Mouse (Mus musculus): ENCODE results near the gene Mllt10.
"Not testable (repeated sequence)": the region's sequence is repeated elsewhere in the genome, so short reads cannot be mapped to it uniquely, and the experiment has no call there.

Gene Mllt10

GRCm38 (mm10) chr2:18080182-18080860 is 25.3 kb downstream of the Mllt10 start:
- DNase-seq (ENCODE audit: low spot score in 2 of 2) = no peak

DNA sequence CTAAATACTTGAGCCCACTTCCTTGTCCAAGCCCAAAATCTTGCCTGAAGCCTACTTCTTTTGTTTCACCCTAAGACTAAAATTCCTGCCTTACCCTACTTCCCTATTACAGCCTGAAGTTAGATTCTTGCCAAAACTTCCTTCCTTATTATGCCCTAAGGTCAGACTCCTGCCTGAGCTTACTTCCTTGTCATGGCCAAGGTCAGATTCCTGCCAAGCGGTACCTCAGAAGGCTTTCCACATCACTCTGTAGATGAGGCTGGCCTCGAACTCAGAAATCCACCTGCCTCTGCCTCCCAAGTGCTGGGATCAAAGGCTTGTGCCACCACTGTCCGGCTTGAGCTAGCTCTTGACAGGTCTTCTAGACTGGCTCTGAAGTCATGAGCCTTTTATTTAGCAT is 32.7 kb downstream of the Mllt10 start:
- not testable (repeated sequence) for DNase-seq (ENCODE audit: low spot score in 2 of 2)

- no peak for DNase-seq (ENCODE audit: low spot score in 2 of 2)
These were observed 38.8 kb downstream of the Mllt10 start for GRCm38 (mm10) chr2:18093858-18094257.

DNA sequence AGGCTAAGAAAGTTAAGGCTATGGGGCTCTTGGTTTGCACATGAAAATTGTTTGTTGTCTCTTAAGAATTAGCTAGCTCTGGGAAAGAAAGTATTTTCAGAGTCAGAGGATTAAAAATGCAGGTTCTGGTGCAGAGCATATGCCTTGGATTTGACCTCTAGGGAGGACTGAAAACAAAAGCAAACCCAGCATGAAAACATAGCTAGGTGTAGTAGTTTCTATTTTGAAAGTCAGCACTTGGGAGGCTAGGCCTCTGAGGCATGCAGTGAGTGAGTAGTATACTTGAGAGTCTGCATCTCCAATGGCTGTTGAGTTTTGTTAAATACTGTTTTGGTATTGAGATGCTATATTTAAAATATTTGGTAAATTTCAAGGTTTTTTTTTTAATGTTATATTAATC is 39.3 kb downstream of the Mllt10 start:
- DNase-seq (ENCODE audit: low spot score in 2 of 2) = no peak

- no peak for DNase-seq (ENCODE audit: low spot score in 2 of 2)
These were observed 40.8 kb downstream of the Mllt10 start for GRCm38 (mm10) chr2:18095804-18096203.

GRCm38 (mm10) chr2:18100914-18101313 is 45.9 kb downstream of the Mllt10 start:
- DNase-seq (ENCODE audit: low spot score in 2 of 2) = no peak

- no peak for DNase-seq (ENCODE audit: low spot score in 2 of 2)
These were observed 52.5 kb downstream of the Mllt10 start for GRCm38 (mm10) chr2:18107561-18107960.

DNA sequence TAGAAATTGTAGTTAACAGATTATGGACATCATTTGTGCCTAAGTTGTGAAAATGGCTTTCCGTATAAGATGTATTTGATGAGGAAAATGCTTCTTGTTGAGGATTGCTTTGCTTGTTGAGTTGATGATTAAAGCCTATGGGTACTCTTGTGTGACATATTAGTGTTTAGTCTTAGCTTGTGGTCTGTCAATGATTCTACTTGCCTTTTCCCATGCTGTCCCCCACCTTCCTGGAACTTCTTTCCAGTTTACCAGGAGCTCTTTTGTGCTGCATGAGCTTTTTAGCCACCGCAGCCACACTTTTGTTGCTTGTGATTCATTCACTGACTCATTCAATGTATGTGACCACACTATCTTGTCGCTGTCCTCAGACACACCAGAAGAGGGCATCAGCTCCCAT is 53.2 kb downstream of the Mllt10 start:
- no peak for DNase-seq (ENCODE audit: low spot score in 2 of 2)

DNA sequence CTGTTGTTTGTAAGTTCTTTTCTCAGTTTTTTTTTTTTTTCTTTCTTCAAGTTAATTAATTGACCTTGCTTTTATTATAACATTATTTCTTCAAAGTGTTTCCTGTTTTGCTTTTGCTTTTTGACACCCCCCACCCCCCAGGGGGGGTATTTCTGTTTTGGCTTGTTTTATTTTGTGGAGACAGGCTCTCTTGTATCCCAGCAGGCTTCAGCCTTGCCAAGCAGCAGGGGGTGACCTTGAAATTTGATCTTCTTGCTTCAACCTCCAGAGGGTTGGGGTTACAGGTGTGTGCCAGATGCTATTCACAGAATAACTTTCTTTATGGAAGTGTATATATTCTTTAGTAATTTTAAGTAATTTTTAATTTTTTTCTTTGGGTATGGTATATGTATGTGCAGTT is 56.4 kb downstream of the Mllt10 start:
- no peak for DNase-seq (ENCODE audit: low spot score in 2 of 2)

GRCm38 (mm10) chr2:18116432-18116831 is 61.4 kb downstream of the Mllt10 start:
- DNase-seq (ENCODE audit: low spot score in 2 of 2) = no peak

GRCm38 (mm10) chr2:18138131-18138530 is 83.1 kb downstream of the Mllt10 start:
- DNase-seq (ENCODE audit: low spot score in 2 of 2) = no peak

DNA sequence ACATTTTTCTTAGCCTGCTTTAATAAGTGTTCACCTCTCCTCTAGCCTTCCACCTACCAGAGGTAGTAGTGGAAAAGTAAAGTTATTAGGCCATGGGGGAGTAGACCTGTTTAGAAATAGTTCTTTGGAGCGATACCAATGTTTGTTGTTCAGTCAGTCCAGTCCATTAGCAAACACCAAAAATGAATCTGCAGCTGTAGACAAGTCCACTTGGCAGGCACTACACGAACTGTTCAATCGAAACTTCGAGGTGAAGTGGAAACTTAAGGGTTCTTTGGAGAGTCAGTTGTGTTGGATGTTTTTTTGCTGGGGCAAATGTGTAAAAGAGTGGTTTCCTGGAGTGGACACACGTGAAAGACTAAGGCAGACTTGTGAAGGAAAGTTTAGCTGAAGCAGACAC is 84.6 kb downstream of the Mllt10 start:
- DNase-seq (ENCODE audit: low spot score in 2 of 2) = no peak

GRCm38 (mm10) chr2:18156131-18156530 is 101.1 kb downstream of the Mllt10 start:
- no peak for DNase-seq (ENCODE audit: low spot score in 2 of 2)

DNA sequence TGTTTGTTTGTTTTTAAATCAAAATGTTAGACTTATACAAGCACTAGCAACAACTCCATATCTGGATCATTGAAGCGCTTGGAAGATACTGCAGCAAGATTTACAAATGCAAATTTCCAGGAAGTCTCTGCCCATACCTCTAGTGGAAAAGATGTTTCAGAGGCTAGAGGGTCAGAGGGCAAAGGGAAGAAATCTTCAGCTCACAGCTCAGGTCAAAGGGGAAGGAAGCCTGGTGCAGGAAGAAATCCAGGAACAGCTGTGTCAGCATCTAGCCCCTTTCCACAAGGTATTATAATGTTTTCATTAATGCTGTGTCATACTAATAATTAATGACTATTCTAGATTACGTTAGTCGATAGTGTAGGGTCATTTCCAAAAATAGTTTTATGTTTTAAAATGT is 104.4 kb downstream of the Mllt10 start:
- DNase-seq (ENCODE audit: low spot score in 2 of 2) = no peak

DNA sequence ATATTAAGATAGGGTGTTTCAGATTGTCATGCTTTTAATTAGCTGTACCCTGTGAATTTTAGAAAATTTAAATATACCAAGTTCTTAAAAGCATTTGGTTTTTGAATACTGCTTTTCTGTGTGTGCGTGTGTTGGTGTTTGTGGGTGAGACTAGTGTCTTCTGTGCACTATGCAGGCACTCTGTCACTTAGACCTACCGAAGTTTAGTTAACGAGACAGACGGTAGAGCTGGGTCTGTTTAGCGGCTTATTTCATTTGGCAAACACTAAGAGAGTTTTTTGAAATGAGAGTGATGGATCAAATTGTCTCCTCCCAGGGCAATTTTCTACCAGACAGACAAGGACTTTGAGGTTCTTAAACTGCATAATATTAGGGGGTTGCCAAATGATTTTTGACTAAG is 106.0 kb downstream of the Mllt10 start:
- no peak for DNase-seq (ENCODE audit: low spot score in 2 of 2)

- DNase-seq (ENCODE audit: low spot score in 2 of 2) = no peak
These were observed 110.5 kb downstream of the Mllt10 start for GRCm38 (mm10) chr2:18165511-18165910.

DNA sequence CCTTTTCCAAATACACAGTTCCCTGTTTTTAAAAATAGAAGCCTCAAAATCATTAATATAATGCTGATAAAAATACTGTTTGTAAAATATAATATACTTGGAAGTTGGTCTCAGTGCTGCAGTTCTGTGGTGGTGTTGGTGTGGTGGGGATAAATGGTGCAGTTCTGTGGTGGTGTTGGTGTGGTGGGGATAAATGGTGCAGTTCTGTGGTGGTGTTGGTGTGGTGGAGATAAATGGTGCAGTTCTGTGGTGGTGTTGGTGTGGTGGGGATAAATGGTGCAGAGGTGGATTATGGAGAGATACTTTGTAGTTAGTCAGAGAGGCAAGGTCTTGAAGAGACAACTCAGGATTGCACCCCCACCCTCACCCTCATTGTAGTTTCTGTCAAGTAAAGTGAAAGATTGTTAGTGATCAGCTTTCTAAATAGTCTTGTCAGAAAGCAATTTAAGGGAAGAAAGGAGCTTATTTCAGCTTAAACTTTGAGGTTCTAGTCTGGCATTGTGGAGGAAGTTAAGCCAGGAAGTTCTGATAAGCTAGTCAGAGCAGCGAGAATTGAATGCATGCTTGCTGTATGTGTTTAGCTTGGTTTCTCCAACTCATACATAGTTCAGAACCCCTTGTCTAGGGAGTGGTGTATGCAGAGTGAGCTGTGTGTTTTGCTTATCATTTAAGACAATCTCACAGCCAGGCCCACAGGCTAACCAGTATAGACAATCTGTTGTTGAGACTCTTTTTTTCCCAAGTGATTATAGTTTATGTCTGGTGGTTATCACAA is 114.3 kb downstream of the Mllt10 start:
- no peak for DNase-seq (ENCODE audit: low spot score in 2 of 2)

DNA sequence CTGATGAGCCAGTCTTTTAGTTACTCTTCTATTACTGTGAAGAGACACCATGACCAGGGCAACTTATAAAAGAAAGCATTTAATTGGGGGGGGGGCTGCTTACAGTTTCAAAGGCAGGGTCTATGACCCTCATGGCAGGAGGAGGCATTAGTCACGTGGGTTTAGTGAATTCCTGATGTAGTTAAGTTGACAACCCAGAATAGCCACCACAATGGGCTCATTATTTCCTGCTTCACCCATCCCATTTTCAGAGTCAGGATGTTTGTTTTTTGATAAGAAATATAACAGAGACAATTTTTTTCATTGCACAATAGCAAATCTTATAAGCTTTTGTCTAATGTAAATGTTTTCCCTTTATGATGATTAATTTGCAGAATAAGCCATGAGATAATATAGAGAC is 120.2 kb downstream of the Mllt10 start:
- no peak for DNase-seq (ENCODE audit: low spot score in 2 of 2)

DNA sequence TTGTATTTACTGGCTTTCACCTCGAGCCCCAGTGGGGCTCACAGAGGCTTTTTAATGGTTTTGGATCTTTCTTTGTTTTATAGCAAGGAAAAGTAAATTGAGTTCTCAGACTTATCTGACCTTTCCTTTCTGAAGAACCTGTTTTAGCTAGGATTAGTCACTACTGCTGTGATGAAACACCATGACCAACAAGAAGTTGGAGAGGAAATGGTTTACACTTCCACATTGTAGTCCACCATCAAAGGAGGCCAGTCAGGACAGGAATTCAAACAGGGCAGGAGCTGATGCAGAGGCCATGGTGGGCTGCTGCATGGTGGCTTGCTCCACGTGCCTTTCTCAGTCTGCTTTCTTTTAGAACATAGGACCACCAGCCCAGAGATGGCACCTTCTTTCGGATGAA is 121.2 kb downstream of the Mllt10 start:
- DNase-seq (ENCODE audit: low spot score in 2 of 2) = no peak

- DNase-seq (ENCODE audit: low spot score in 2 of 2) = no peak
These were observed 125.3 kb downstream of the Mllt10 start for GRCm38 (mm10) chr2:18180323-18180722.

GRCm38 (mm10) chr2:18181631-18182030 is 126.6 kb downstream of the Mllt10 start:
- no peak for DNase-seq (ENCODE audit: low spot score in 2 of 2)

GRCm38 (mm10) chr2:18183079-18183478 is 128.0 kb downstream of the Mllt10 start:
- DNase-seq (ENCODE audit: low spot score in 2 of 2) = no peak

GRCm38 (mm10) chr2:18188367-18188766 is 133.3 kb downstream of the Mllt10 start:
- no peak for DNase-seq (ENCODE audit: low spot score in 2 of 2)

Measured in cerebellum, postnatal 4 days (tissue).